Mouse (Mus musculus): ENCODE measurements around the gene Ubtd1. TPM values are rescaled to one million over a fixed set of nuclear protein-coding genes. Genes with fewer than 3 reads are reported as not detected.

The Ubtd1 gene
- polyA plus RNA-seq, 1 experiment from 2014 or later = 13.1 TPM

GRCm38 (mm10) chr19:41993484-41993883, 11.9 kb downstream of the Ubtd1 start:
- no peaks in the 10 kb centered on the region for H3K4me1 ChIP-seq (ENCODE audit: insufficient read depth)
- H3K4me2 ChIP-seq = no peak overlapping the region
- H3K27me3 ChIP-seq (ENCODE audit: insufficient read depth, low read length) = no peaks in the 10 kb centered on the region
- TF ChIP-seq CTCF (IDR thresholded peaks at IDR 0.05; ENCODE audit: low read depth) = no peak
- no peaks in the 10 kb centered on the region for H3K9me3 ChIP-seq (ENCODE audit: low read depth, low read length)
- no peak overlapping the region for H3K4me3 ChIP-seq (ENCODE audit: low read depth, low read length)
- DNase-seq (peak; percentile 88), ATAC-seq (ENCODE audit: insufficient read depth) (no peak)
- no peaks in the 10 kb centered on the region for H3K36me3 ChIP-seq (ENCODE audit: insufficient read depth)
- WGBS = 33% methylated on average over 6 of the region's 6 CpGs
- H3K9ac ChIP-seq = no peak overlapping the region
- H3K27ac ChIP-seq (ENCODE audit: low read depth) = no peak overlapping the region

GRCm38 (mm10) chr19:41994023-41994422, 12.5 kb downstream of the Ubtd1 start:
- Histone ChIP-seq H3K27ac (ENCODE audit: low read depth) (no peak overlapping the region), H3K9ac (no peak overlapping the region), H3K4me1 (ENCODE audit: insufficient read depth) (no peaks in the 10 kb centered on the region), H3K4me3 (ENCODE audit: low read depth, low read length) (no peak overlapping the region), H3K36me3 (ENCODE audit: insufficient read depth) (no peaks in the 10 kb centered on the region), H3K9me3 (ENCODE audit: low read depth, low read length) (no peaks in the 10 kb centered on the region), H3K27me3 (ENCODE audit: insufficient read depth, low read length) (no peaks in the 10 kb centered on the region), H3K4me2 (no peak overlapping the region)
- ATAC-seq (ENCODE audit: insufficient read depth) (no peak), DNase-seq (no peak)
- 82% methylated on average over 7 of the region's 7 CpGs for WGBS
- TF ChIP-seq CTCF (IDR thresholded peaks at IDR 0.05; ENCODE audit: low read depth) = no peak

GRCm38 (mm10) chr19:41995483-41995882, 13.9 kb downstream of the Ubtd1 start:
- DNase-seq (no peak), ATAC-seq (ENCODE audit: insufficient read depth) (no peak)
- peaks cover 4% of the 10 kb centered on the region; the same call in 1 of the 2 replicates for H3K4me1 ChIP-seq (ENCODE audit: insufficient read depth)
- H3K9ac ChIP-seq = no peak overlapping the region
- no peaks in the 10 kb centered on the region for H3K9me3 ChIP-seq (ENCODE audit: low read depth, low read length)
- H3K36me3 ChIP-seq (ENCODE audit: insufficient read depth) = no peaks in the 10 kb centered on the region
- 64% methylated on average over 1 of the region's 1 CpGs for WGBS
- no peak overlapping the region for H3K4me3 ChIP-seq (ENCODE audit: low read depth, low read length)
- no peak overlapping the region for H3K27ac ChIP-seq (ENCODE audit: low read depth)
- no peak overlapping the region for H3K4me2 ChIP-seq
- no peaks in the 10 kb centered on the region for H3K27me3 ChIP-seq (ENCODE audit: insufficient read depth, low read length)
- no peak for TF ChIP-seq CTCF (IDR thresholded peaks at IDR 0.05; ENCODE audit: low read depth)

- Histone ChIP-seq H3K4me2 (no peak overlapping the region), H3K36me3 (ENCODE audit: insufficient read depth) (no peaks in the 10 kb centered on the region), H3K9me3 (ENCODE audit: low read depth, low read length) (no peaks in the 10 kb centered on the region), H3K4me3 (ENCODE audit: low read depth, low read length) (no peak overlapping the region), H3K9ac (no peak overlapping the region), H3K4me1 (ENCODE audit: insufficient read depth) (peaks cover 12% of the 10 kb centered on the region; the same call in 1 of the 2 replicates), H3K27ac (ENCODE audit: low read depth) (no peak overlapping the region), H3K27me3 (ENCODE audit: insufficient read depth, low read length) (no peaks in the 10 kb centered on the region)
- ATAC-seq (ENCODE audit: insufficient read depth) (no peak), DNase-seq (no peak)
- 68% methylated on average over 10 of the region's 10 CpGs for WGBS
- no peak for TF ChIP-seq CTCF (IDR thresholded peaks at IDR 0.05; ENCODE audit: low read depth)
Measured at GRCm38 (mm10) chr19:41997090-41997489, 15.5 kb downstream of the Ubtd1 start.

GRCm38 (mm10) chr19:41998770-41999548, 17.4 kb downstream of the Ubtd1 start:
- 80% methylated on average over 9 of the region's 9 CpGs for WGBS

GRCm38 (mm10) chr19:41999688-42000283, 18.2 kb downstream of the Ubtd1 start:
- no peaks in the 10 kb centered on the region for H3K9me3 ChIP-seq (ENCODE audit: low read depth, low read length)
- H3K4me3 ChIP-seq (ENCODE audit: low read depth, low read length) = no peak overlapping the region
- no peak overlapping the region for H3K9ac ChIP-seq
- no peaks in the 10 kb centered on the region for H3K36me3 ChIP-seq (ENCODE audit: insufficient read depth)
- H3K4me1 ChIP-seq (ENCODE audit: insufficient read depth) = peaks cover 12% of the 10 kb centered on the region; the same call in 1 of the 2 replicates
- TF ChIP-seq CTCF (IDR thresholded peaks at IDR 0.05; ENCODE audit: low read depth) = no peak
- no peak overlapping the region for H3K4me2 ChIP-seq
- H3K27me3 ChIP-seq (ENCODE audit: insufficient read depth, low read length) = no peaks in the 10 kb centered on the region
- ATAC-seq (ENCODE audit: insufficient read depth) (no peak), DNase-seq (no peak)
- 83% methylated on average over 4 of the region's 4 CpGs for WGBS
- peak overlapping the region; percentile 77; the same call in 1 of the 2 replicates for H3K27ac ChIP-seq (ENCODE audit: low read depth)

More at GRCm38 (mm10) chr19:41998770-41999548, 17.4 kb downstream of the Ubtd1 start:
- TF ChIP-seq CTCF (IDR thresholded peaks at IDR 0.05; ENCODE audit: low read depth) = no peak
- no peak overlapping the region for H3K4me2 ChIP-seq
- peaks cover 12% of the 10 kb centered on the region; the same call in 1 of the 2 replicates for H3K4me1 ChIP-seq (ENCODE audit: insufficient read depth)
- H3K27me3 ChIP-seq (ENCODE audit: insufficient read depth, low read length) = no peaks in the 10 kb centered on the region
- H3K4me3 ChIP-seq (ENCODE audit: low read depth, low read length) = no peak overlapping the region
- no peak for ATAC-seq (ENCODE audit: insufficient read depth)
- no peaks in the 10 kb centered on the region for H3K36me3 ChIP-seq (ENCODE audit: insufficient read depth)
- no peak overlapping the region for H3K27ac ChIP-seq (ENCODE audit: low read depth)
- no peaks in the 10 kb centered on the region for H3K9me3 ChIP-seq (ENCODE audit: low read depth, low read length)
- H3K9ac ChIP-seq = no peak overlapping the region
- no peak for DNase-seq

GRCm38 (mm10) chr19:42000446-42000958, 18.9 kb downstream of the Ubtd1 start:
- peak overlapping the region; percentile 77 for H3K27ac ChIP-seq (ENCODE audit: low read depth)
- H3K4me2 ChIP-seq = no peak overlapping the region

More at GRCm38 (mm10) chr19:42000446-42000958, 18.9 kb downstream of the Ubtd1 start:
- Histone ChIP-seq H3K27me3 (ENCODE audit: insufficient read depth, low read length) (no peaks in the 10 kb centered on the region), H3K36me3 (ENCODE audit: insufficient read depth) (no peaks in the 10 kb centered on the region), H3K4me1 (ENCODE audit: insufficient read depth) (peaks cover 12% of the 10 kb centered on the region; the same call in 1 of the 2 replicates), H3K4me3 (ENCODE audit: low read depth, low read length) (no peak overlapping the region), H3K9me3 (ENCODE audit: low read depth, low read length) (no peaks in the 10 kb centered on the region), H3K9ac (no peak overlapping the region)
- 23% methylated on average over 4 of the region's 4 CpGs for WGBS
- ATAC-seq (ENCODE audit: insufficient read depth) = peak; percentile 58; the same call in 1 of the 2 replicates
- DNase-seq = peak; percentile 65
- TF ChIP-seq CTCF (IDR thresholded peaks at IDR 0.05; ENCODE audit: low read depth) = no peak

Data from lung, embryonic 14.5 days (tissue).